Mouse (Mus musculus) cerebellum, postnatal 36 days (tissue): Measurements from ENCODE around the gene Cst3.

ENCODE experiments used
- DNase-seq, 2 experiments: peaks; one replicate each; pipeline ENCODE4 v3.0.0; 2021 to 2022; ENCODE audit warnings: mixed read lengths in 2 of 2

Cst3 gene

GRCm38 (mm10) chr2:148851116-148851906, 24.2 kb downstream of the Cst3 start:
- DNase-seq, result peak; percentile 63 to 84

- no peak for DNase-seq
These were observed 36.3 kb downstream of the Cst3 start for GRCm38 (mm10) chr2:148839224-148839623.

GRCm38 (mm10) chr2:148838075-148838777, 37.3 kb downstream of the Cst3 start:
- no peak for DNase-seq

- DNase-seq, result no peak
These were observed 40.6 kb downstream of the Cst3 start, which contains the start of gene Cst9 for GRCm38 (mm10) chr2:148834912-148835311. Gene Cst9 (plus strand): TSS chr2:148835147.

- DNase-seq, result no peak
These were observed 49.5 kb downstream of the Cst3 start for GRCm38 (mm10) chr2:148825986-148826385.
